Mouse (Mus musculus) ES-E14 (cell line): ENCODE measurements at regions not wholly inside any gene's neighbourhood (a gene's known extent, or its start where the extent isn't known, plus 50 kb on each side); places are given as distances from the start of the nearest gene placed in this dataset.

ENCODE experiments used
- CHD2 ChIP-seq: IDR thresholded peaks from 2 replicates; pipeline ENCODE4 v1.6.1; 2014; ENCODE audit warnings: mild to moderate bottlenecking, low read depth, low read length, inconsistent platforms
- MAFK ChIP-seq: IDR thresholded peaks from 2 replicates; pipeline ENCODE4 v1.6.1; 2014; ENCODE audit warnings: mild to moderate bottlenecking, low read depth, low read length, inconsistent platforms; ENCODE audit not compliant: insufficient read depth
- ZNF384 ChIP-seq: IDR thresholded peaks from 2 replicates; pipeline ENCODE4 v1.6.1; 2012; ENCODE audit warnings: low read depth, low read length, inconsistent platforms

GRCm38 (mm10) chr9:94395215-94395614 lies 142.7 kb downstream of the 1190002N15Rik start:
- no peak for TF ChIP-seq CHD2
- no peak for TF ChIP-seq MAFK
- TF ChIP-seq ZNF384, result no peak
